Mouse (Mus musculus) c-Kit-positive CD71-negative TER-119-negative erythroid progenitor cells, embryonic 14.5 days (primary cell): ENCODE measurements at regions not wholly inside any gene's neighbourhood (a gene's known extent, or its start where the extent isn't known, plus 50 kb on each side); places are given as distances from the start of the nearest gene placed in this dataset.

Experiments used
- DNase-seq: peaks from one replicate; pipeline ENCODE4 v3.0.0-alpha.2; 2013; ENCODE audit warnings: low read depth

DNA sequence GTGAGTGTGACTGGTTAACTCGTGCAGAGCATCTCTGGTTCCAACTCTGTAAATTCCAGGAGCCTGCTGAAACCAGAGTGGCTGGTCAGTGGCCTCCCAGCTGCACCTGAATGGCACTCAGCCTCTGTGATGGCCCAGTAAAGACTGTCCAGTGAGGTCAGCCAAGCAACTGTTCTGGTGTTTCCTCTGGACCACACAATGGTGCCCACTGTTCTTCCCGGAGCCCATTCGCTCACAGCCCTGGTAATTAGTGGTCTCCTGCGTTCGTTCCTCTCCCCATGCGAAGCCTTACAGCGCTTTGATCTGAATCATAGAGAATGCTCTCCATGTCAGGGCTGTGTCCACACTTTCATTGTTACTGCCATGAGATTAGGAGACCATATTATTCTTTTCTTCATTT, 75.5 kb downstream of the Enkur start:
- DNase-seq: no peak

DNA sequence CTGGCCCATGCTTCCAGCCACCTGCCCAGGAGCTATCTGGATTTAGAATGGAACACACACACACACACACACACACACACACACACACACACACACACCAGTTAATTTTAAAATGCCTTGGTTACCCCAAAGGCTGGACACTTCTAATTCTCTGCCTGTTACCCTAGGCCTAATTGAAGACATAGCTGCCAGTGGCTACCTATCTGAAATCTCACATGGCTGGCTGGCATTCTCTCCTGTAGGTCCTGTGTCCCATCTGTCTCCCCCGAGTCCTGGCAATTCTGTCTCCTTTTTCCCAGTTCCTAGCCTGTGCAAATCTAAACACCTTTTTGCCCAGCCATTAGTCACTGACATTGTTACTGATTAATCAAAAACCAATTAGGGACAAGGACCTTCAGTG, 78.6 kb downstream of the Enkur start:
- DNase-seq: no peak

DNA sequence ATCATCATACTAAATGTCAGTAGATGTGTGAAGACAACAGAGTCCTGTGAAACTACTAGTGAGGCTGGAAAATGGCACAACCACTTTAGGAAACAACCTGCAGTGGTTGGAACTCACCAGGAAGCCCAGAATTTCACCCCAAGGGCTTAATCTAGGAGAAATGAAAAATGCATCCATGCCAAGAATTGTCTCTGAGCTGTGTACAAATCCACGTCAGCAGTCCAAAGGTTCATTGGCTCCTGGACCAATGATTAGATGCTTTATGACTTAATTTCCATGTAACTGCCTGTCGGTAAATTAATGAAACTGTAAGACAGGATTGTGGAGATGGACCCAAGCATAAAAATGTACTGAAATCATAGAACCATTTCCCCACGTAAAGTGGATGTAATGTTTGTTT, 82.7 kb downstream of the Enkur start:
- DNase-seq: no peak

DNA sequence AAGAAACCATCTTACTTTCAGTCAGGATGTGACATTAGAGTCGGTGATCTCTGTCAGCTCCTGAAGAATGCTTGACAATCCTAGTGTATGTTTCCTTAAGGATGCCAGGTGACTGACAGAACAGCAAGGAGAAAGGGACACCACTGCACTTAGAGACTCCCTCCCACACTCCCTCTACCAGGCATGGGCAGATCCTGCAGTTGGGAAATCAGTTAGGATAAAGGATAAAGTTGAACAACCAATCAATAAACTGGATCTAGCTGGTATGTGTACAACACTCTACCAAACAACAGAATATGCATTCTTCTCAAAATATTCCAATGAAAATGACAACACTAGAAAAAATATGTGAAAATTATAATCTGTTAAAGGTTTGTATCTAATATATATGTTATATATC, 83.5 kb downstream of the Enkur start:
- no peak for DNase-seq

DNA sequence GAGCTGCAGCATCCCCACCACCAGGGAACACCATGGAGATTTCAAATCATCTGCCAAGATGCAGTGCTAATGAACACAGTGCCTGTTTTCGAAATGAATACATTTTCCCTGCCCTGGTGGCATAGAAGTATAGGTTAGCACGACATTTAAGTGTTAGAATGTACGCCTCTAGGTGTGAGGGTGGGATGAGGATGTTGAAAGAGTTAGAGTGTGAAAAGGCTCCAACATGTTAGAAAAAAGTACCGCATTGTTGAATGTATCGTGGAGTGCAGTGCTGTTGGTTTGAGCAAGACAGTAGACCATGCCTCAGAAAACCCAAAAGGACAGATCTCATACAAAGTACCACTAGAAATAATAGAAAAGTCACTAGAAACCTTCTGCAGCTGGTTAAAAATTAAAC, 88.3 kb downstream of the Enkur start:
- no peak for DNase-seq

DNA sequence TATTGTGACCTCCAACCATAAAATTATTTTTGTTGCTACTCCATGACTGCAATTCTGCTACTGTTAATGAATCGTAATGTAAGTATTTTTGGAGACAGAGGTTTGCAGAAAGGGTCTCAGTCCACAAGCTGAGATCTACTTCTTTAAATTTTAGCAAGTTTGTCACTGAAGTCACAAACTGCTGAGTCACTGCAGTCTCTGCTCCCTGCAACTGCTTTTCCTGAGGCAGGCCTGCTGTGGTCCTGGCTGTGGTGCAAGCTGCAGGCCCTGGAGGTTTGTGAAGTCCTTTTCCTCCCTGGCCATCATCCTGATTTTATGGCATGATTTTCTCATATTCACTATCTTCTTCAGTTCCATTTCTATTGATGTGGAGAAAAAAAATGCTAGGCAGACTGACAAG, 93.6 kb downstream of the Enkur start:
- DNase-seq: peak; percentile 14

DNA sequence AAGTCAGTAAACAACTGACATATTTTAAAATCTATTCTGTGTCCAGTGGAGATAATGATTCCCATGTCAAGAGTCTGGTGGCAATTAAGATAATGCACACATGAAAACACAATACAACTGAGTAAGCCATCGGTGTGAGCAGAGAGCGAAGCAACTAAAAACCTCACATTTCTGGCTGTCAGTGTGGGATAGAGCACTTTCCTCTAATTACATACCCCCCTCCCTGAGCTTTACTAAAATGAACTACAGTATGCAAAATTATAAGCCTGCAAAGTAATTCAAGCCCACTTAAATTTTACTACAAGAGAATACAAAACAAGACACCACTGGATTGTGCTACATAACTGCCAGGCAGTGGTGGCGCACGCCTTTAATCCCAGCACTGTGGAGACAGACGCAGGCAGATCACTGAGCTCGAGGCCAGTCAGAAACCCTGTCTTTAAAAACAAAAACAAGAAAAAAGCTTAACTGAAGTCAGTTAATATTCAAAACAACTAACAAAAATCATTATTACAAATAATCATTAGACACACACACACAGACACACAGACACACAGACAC, 104.8 kb downstream of the Enkur start:
- no peak for DNase-seq

DNA sequence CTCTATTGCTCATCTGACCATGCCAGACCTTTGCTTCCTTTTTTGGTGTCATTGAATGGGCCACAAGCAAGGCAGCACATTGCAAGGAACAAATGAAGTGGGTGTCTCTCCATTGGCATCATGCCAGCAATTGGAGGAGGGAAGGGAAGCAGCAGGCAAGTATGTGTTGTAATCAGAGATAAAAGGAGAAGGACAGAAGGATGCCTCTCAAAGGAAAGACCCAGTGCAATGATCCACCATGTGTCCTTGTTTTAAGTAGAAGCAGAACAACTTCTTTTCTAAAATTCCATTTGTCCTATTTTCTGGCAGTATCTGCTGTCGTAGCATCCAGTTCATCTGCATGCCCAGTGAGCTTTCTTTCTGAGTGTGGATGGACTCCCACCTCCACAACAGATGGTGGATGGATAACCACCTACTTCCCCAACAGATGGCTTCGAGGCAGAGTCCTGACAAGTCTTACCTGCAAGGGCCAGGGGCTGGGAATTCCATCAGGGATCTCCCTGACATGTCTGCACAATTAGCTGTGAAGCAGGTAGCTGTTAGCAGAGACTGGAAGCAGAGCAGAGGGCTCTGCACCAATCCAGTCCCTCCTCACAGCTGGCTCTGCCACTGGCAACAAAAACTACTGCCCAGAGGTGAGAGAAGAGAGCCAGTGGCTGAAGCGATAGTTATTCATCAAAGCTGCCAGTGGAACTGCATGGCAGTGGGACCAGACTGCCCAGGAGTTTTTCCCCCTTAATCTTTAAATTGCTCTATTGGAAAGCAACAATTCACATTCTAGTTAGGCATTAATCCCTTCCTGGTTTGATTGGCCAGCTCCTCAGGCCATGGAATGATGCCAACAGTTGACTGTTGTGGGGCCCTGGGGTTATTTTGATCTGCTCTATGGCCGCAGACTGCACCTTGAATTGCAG, 113.8 kb downstream of the Enkur start:
- peak; percentile 34 for DNase-seq

DNA sequence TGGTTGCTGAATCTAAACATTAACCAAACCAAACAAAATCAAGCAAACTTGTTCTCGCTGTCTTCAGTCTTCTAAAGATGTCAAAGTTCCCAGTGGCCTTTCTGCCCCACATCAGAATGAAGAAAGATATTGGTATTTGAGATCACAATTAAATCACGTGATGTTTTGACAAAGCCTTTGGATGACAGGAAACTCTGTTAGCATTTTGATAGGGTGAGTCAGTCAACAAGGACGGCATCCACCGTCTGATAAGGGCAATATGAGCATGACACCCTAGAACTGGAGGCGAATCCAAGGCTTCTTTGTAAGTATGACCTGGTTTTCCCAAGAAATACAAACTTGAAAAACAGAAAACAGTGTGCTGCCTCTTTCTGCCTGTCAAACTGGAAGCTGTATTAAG, 116.8 kb upstream of the Arhgap21 start:
- DNase-seq: no peak

DNA sequence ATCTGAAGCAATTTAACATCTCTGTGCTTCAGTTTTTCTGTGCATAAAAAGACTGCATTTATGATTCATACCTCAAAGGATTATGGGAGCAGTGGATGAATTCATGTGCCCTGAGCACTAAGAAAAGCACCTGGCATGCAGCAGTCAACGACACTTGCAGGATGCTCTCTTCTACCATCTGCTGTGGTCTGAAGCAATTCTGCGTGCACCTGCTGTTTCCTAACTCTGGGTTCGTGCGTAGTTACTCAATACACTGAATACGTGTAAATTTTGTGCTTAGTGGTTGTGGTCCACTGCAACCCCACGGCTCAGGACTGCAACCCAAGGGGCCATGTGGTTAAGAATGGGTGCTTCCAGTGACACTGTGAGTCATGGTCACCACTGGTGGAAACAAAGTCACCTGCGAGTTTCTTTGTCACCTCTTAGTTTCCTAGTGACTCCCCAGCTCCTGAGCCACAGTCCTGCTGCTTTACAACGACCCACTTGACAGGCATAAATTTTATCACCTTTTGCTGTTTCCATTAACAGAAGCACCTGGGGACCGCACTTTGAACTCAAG, 98.7 kb upstream of the Arhgap21 start:
- no peak for DNase-seq

DNA sequence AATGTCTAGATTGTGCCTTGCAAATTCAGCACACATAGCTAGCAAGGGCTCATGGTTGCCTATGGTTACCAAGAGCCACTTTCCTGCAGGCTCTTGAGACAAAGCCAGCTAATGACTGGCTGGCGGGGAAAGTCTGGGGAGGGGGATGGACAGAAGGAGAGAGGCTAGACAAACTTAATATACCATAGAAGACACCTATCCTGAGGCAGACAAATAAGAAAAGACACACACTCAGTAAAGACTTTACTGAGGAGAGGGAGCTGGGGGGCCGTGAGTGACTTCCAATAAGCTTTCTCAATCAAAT, 91.6 kb upstream of the Arhgap21 start:
- no peak for DNase-seq

DNA sequence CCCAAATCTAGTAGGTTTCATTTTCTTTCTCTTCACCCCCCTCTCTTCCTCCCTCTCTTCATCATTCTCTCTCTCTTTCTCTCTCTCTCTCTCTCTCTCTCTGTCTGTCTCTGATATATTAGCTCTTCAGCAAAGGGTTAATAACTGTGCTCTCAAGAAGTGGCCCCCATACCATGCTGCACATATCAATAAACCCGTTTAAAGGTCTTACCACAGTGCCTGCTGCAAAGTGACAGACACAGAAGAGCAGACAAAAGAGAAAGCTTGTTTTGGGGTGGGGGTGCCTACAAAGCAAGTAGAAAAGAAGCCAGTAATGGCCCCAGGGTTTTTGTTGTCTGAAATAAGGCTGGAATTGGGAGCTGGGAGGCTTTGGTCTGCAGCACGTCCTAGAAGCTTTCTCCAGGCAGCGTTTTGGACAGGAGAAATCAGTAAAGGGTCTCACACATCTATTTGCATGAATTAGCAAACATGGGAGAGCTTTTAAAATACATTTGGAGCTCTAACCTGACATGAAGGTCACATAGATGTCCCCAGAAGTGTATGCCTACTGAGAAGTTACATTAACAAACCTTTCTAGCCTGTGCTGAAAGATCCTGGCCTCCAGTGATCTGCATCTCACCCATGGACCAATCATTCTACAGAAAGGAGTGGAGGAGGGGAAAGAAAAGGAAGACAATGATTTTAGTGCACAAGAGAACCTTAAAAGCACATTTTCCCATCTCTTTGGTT, 91.1 kb upstream of the Arhgap21 start:
- no peak for DNase-seq

DNA sequence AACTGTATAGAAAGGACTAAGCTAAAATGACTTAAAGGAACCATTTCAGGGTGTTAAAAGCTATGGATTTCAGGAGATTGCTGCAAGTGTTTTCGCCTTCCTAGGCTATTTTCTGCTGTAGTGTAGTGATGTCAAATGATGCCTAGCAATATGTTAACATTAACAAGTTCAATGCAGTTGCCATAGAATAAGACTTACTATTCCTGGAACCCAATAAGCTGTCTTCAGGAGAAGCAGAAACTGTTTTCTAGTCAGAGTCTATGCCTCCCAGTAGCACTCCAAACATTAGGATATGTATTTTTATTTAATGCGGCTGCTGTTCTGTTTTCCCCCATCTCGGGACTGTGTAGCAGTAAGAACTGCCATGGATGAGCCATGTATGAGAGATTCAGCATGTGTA, 90.3 kb upstream of the Arhgap21 start:
- no peak for DNase-seq

DNA sequence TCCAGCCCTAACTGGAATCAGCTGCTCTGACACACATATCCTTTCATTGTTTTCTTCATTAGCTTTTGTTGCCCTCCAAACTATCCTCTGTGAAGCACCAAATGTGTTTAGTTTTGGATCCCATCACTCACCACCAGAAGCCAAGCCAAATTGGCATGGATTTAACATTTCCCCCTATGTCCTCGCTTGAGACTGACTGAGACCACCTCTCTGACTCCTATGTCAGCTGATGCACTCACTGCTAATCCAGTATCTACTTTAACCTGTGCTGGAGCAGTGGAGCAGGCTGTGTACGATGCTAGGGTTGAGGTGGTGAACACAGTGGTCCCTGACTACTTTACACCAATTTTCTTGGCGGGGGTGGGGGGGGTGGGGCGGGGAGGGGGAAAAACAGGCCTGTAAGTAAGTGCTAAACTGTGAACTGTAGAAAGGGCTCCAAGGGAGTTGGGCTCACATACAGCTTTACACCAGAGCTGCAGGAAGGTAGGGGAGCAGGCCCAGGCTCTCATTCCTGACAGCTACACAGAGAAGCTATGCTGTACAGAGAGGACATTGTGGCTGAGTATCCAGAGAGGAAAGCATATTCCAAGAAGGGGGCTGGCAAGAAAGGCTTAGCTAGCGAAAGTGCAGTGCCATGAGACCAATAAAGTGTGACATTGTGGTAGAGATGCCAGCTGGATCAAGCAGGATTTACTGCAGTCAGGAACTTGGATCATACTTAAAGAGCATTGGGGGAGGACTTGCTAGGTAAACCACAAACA, 87.9 kb upstream of the Arhgap21 start:
- DNase-seq: no peak

DNA sequence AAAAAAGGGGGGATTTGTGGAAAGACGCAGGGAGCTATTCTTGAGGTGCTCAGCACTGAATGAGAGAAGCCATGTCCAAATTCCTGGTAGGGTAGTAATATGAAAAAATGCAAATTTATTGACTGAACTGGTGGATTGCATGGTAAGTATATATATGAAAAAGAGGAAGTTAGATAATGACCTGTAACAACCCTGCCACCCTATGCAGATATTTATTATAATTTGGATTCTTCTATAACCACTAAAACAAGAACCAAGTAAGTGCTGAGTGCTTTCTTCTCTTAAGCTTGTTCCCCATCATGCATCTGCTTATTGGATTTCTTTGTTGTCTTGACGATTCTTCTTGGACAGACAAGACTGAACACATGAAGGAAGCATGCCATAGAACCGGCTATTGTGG, 86.7 kb upstream of the Arhgap21 start:
- no peak for DNase-seq

DNA sequence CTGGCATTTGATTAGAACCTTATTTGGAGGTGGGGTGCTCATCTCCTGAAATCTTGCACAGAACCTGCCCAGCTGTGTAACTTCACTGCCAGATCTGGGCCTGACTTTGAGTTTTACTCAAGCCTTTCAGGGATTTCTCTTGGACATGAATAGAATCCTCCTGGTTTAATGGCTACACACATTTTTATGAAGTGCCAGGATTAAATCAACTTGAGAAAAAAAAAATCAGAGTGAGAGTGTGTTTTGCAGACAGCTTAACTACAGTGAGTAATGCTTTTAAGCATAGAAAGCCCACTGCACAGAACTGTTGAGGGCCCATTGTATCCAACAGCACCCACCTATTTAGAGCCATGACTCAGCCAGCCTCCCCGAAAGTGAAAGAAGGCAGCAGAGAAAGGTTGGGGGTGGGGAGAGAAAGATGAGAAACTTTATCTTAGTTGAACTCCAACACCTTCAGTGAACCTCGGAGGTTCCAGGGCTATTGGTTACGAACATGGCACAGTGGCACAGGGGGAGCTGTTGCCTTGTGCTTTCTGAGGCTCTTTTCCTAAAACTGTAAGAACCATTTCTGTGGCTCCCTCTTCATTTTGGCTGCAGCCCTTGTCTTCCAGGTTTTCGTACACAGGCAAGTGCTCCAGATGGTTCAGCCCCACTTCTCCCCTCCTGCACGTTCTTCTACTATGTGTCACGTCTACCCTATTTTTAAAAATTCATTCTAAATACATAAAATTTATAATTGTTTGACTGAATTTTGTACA, 85.8 kb upstream of the Arhgap21 start:
- no peak for DNase-seq

DNA sequence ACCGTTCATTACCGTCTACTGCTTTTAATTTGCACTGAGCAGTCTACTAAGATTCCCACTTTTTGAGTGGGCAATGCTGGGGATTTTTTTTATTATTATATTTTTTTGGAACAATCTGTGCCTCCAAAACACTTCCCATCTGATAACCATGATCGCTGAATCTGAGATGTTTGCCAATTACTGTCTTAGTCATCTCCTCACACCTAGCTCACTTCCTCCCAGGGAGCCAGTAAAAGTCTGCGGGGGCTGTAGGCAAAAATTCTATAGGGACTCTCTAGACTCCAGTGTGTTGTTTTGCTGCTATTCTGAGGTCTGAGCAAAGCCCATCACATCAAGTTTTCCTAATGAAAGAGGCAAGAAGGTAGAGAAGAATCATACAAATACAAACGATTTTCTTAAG, 84.9 kb upstream of the Arhgap21 start:
- no peak for DNase-seq

DNA sequence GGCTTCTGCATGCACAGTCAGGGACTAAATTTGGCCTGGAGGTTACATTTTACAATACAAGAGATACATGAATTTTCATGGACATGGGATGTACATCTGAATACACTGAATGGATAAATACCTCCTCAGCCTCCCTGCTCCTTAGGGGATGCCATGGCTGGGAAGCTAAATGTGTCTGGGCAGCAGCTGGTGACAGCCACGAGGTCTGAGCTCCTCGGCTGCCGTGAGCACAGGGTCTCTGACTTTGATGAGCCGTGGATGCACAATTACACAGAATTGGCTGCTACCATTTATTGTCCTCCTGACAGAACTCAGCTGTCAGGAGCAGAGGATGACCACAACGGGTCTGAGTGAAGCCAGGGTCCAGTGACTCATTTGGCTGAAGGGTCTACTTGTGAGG, 80.3 kb upstream of the Arhgap21 start:
- DNase-seq: no peak

DNA sequence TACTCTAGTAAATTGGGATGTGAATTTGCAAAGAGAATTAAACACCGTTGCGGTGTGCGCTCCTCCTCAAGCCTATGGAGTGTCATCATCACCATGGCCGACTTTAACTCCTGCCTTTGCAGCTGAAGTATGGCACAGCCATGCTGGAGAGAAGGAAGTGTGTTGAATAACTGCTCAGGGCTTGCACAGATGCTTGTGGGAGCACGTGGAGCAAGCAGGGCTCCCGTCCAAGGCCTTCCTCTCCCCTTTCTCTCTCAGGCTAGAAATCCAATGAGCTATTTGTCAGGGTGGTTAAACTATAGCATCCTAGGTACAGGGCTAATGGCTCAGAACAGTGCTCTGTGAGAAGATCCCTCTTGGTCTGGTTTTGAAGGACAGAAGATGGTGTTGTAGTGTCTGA, 79.5 kb upstream of the Arhgap21 start:
- DNase-seq: no peak

DNA sequence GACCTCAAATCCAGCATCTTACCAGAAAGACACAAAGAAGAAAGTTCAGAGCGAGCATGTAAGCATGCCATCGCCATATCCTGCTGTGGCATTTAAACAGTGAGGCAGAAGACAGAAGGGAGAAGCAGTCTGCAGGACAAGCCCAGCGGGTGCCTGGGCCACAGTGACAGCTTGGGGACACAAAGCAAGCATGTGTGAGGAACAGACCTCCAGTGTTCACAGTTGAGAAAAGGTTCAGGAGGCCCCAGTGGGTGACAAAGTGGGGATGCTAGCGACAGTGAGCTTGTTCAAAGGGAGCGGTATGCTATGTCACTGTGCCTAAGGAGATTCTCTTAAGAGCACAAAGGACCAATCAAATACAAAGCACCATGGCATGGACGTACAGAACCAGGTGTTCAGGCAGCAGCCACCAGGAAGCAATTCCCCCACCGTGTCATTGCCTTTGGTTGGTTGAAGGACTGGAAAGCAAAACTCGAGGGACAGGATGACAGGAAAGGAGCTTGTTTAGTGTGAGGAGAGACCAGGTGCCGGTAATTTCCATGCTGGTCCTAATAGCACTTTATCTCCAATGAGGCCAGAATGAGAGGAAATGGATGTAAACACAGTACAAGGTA, 77.9 kb upstream of the Arhgap21 start:
- DNase-seq: no peak

DNA sequence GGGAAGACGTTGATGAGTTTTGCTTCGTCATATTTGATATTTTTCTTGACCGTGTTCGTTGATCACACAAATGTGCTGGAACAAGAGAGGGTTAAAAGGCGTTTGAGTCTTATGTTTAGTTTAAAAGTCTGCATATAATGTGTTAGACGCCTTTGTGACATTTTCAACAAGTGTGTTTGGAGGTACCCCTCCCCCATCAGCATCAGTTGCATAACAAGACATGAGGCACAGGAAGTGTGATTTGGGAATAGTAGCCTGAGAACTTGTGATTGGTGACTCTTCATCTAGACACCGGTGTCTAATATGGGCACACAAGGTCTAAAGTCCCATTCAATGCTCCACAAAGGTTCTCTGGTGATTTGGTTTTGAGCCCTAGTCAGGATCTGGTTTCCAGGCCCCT, 76.1 kb upstream of the Arhgap21 start:
- DNase-seq: no peak
